Mouse (Mus musculus): Measurements from ENCODE around the gene Vstm2a.

GRCm38 (mm10) chr11:16366852-16367587 lies 109.5 kb downstream of the Vstm2a start:
- no peak for TF ChIP-seq POLR2A (IDR thresholded peaks at IDR 0.05; ENCODE audit: insufficient read depth, low read length)
- no peak for TF ChIP-seq EP300 (IDR thresholded peaks at IDR 0.05; ENCODE audit: insufficient read depth, low read depth, low read length)
